ENCODE assay signal across 12 mouse cellular contexts in the genomic region with DNA sequence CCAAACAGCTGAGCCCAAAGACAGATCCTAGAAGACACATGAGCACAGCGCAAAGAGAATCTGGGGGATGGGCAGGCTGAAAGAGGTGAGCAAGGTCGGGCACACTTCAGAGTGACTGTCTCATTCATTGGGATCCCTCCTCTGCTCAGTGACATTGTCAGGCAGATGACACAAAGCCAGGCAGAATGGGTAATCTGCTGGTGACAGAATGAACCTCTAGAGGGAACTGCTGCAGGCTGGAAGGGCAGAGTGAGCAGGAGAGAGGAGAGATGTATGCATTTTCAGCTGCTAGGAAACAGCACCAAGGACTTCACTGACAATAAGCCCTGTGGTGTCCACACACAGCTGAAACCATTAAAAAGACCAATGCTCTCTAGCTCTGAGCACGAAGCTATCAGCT.
DNase-seq lines count a peak whose midpoint lies in the region; ATAC-seq and TF ChIP-seq lines count a peak whose summit lies in the region.
"Had no signal": no experiment of that assay in that cellular context is flagged by ENCODE, and none has a peak within 500 bp of the region (broad histone marks: within the 10 kb centered on the region; RNA-seq: fewer than 3 reads in every experiment).

No protein-coding gene starts in this region.

- H3K36me3 ChIP-seq in forebrain, embryonic 13.5 days (ENCODE audit: poor library complexity, severe bottlenecking), result no peaks in the 10 kb centered on the region
- no peaks in the 10 kb centered on the region for H3K36me3 ChIP-seq in forebrain, embryonic 10.5 days (replicated peaks)
- no peaks in the 10 kb centered on the region for H3K36me3 ChIP-seq in lung, postnatal 0 days (ENCODE audit: insufficient read depth, low read length)
- H3K36me3 ChIP-seq in hindbrain, embryonic 15.5 days, result no peaks in the 10 kb centered on the region
- H3K36me3 ChIP-seq in stomach, postnatal 0 days (ENCODE audit: control insufficient read depth, insufficient read depth, low read length), result no peaks in the 10 kb centered on the region

- no peaks in the 10 kb centered on the region for H3K27me3 ChIP-seq in forebrain, embryonic 13.5 days
- H3K27me3 ChIP-seq in forebrain, embryonic 10.5 days (ENCODE audit: poor library complexity, severe bottlenecking), result peaks cover 17% of the 10 kb centered on the region; the same call in 1 of the 2 replicates
- H3K27me3 ChIP-seq in lung, postnatal 0 days (replicated peaks; ENCODE audit: insufficient read depth, low read length), result no peaks in the 10 kb centered on the region
- no peaks in the 10 kb centered on the region for H3K27me3 ChIP-seq in hindbrain, embryonic 15.5 days
- no peaks in the 10 kb centered on the region for H3K27me3 ChIP-seq in stomach, postnatal 0 days (ENCODE audit: control insufficient read depth, insufficient read depth, low read length)

- 50% methylated on average over 3 of the region's 3 CpGs for WGBS in forebrain, embryonic 13.5 days
- WGBS in forebrain, embryonic 10.5 days, result 55% methylated on average over 3 of the region's 3 CpGs
- 40% methylated on average over 3 of the region's 3 CpGs for WGBS in lung, postnatal 0 days
- WGBS in hindbrain, embryonic 15.5 days, result 25% methylated on average over 3 of the region's 3 CpGs
- 52% methylated on average over 3 of the region's 3 CpGs for WGBS in stomach, postnatal 0 days

- peak; percentile 40 for TF ChIP-seq CTCF in lung, postnatal 0 days (IDR thresholded peaks at IDR 0.05)
- TF ChIP-seq CTCF in stomach, postnatal 0 days (IDR thresholded peaks at IDR 0.05; ENCODE audit: low read depth), result peak; percentile 37

- no peak for TF ChIP-seq EP300 in lung, postnatal 0 days (IDR thresholded peaks at IDR 0.05)
- TF ChIP-seq EP300 in stomach, postnatal 0 days (optimal IDR thresholded peaks at IDR 0.05), result no peak

- peak; percentile 50 for ATAC-seq in forebrain, embryonic 13.5 days
- no peak for ATAC-seq in lung, postnatal 0 days
- ATAC-seq in hindbrain, embryonic 15.5 days (ENCODE audit: low FRiP score, low read depth), result peak; percentile 49
- no peak for ATAC-seq in stomach, postnatal 0 days (ENCODE audit: low FRiP score, low TSS enrichment)

- H3K27ac ChIP-seq in forebrain, embryonic 13.5 days, result no peak overlapping the region
- no peak overlapping the region for H3K27ac ChIP-seq in forebrain, embryonic 10.5 days
- no peak overlapping the region for H3K27ac ChIP-seq in lung, postnatal 0 days (ENCODE audit: low read length)
- peak overlapping the region; percentile 32; the same call in 1 of the 2 replicates for H3K27ac ChIP-seq in hindbrain, embryonic 15.5 days (replicated peaks)
- H3K27ac ChIP-seq in stomach, postnatal 0 days (replicated peaks), result no peak overlapping the region

- peaks cover 34% of the 10 kb centered on the region for H3K4me1 ChIP-seq in forebrain, embryonic 13.5 days
- peaks cover 38% of the 10 kb centered on the region for H3K4me1 ChIP-seq in forebrain, embryonic 10.5 days
- H3K4me1 ChIP-seq in lung, postnatal 0 days (ENCODE audit: insufficient read depth, low read depth, low read length), result peaks cover 8% of the 10 kb centered on the region; the same call in 1 of the 2 replicates
- peaks cover 38% of the 10 kb centered on the region for H3K4me1 ChIP-seq in hindbrain, embryonic 15.5 days (replicated peaks)
- H3K4me1 ChIP-seq in stomach, postnatal 0 days (replicated peaks; ENCODE audit: control insufficient read depth, insufficient read depth), result no peaks in the 10 kb centered on the region

- no peaks in the 10 kb centered on the region for H3K9me3 ChIP-seq in forebrain, embryonic 13.5 days (replicated peaks)
- H3K9me3 ChIP-seq in forebrain, embryonic 10.5 days, result 0 out of 2 replicates have a peak, but pooled peaks cover 6% of the 10 kb centered on the region
- H3K9me3 ChIP-seq in lung, postnatal 0 days (ENCODE audit: low read length), result no peaks in the 10 kb centered on the region
- no peaks in the 10 kb centered on the region for H3K9me3 ChIP-seq in hindbrain, embryonic 15.5 days
- H3K9me3 ChIP-seq in stomach, postnatal 0 days (ENCODE audit: control insufficient read depth, low read length), result no peaks in the 10 kb centered on the region

- no peak overlapping the region for H3K9ac ChIP-seq in forebrain, embryonic 13.5 days
- no peak overlapping the region for H3K9ac ChIP-seq in lung, postnatal 0 days (replicated peaks; ENCODE audit: low read depth)
- no peak overlapping the region for H3K9ac ChIP-seq in hindbrain, embryonic 15.5 days
- H3K9ac ChIP-seq in stomach, postnatal 0 days (ENCODE audit: low read length), result no peak overlapping the region

- DNase-seq in forebrain, embryonic 10.5 days (ENCODE audit: extremely low spot score, low spot score), result no peak
- DNase-seq in lung, postnatal 0 days (ENCODE audit: low spot score), result no peak
- DNase-seq in lung, adult 18-20 months, result no peak
- DNase-seq in stomach, postnatal 0 days (ENCODE audit: low spot score), result no peak
- no peak for DNase-seq in thymus, postnatal 25 days
- DNase-seq in cerebellum, adult 11-12 months, result no peak
- DNase-seq: cerebellum, adult 18-20 months; layer of hippocampus, adult 9-11 months had no signal

- H3K4me3 ChIP-seq in forebrain, embryonic 13.5 days, result no peak overlapping the region
- no peak overlapping the region for H3K4me3 ChIP-seq in forebrain, embryonic 10.5 days
- H3K4me3 ChIP-seq in lung, postnatal 0 days (ENCODE audit: low read depth, low read length), result no peak overlapping the region
- no peak overlapping the region for H3K4me3 ChIP-seq in hindbrain, embryonic 15.5 days
- no peak overlapping the region for H3K4me3 ChIP-seq in stomach, postnatal 0 days (ENCODE audit: low read depth, low read length)
- H3K4me3 ChIP-seq: erythroblast, embryonic 14.5 days had no signal

- H3K4me2 ChIP-seq in forebrain, embryonic 13.5 days, result no peak overlapping the region
- H3K4me2 ChIP-seq in lung, postnatal 0 days (replicated peaks; ENCODE audit: low read depth, low read length), result no peak overlapping the region
- H3K4me2 ChIP-seq in hindbrain, embryonic 15.5 days, result no peak overlapping the region
- H3K4me2 ChIP-seq in stomach, postnatal 0 days (replicated peaks; ENCODE audit: low read depth), result no peak overlapping the region
- H3K4me2 ChIP-seq: liver, embryonic 11.5 days had no signal

Comparison
In these comparisons a context has a peak if more than half of its experiments do, and no peak if none do; other contexts are left out.
1. ATAC-seq: peak in forebrain, embryonic 13.5 days (single experiment) and hindbrain, embryonic 15.5 days (single experiment); none in lung, postnatal 0 days (single experiment) and stomach, postnatal 0 days (single experiment).